In the genomic region with DNA sequence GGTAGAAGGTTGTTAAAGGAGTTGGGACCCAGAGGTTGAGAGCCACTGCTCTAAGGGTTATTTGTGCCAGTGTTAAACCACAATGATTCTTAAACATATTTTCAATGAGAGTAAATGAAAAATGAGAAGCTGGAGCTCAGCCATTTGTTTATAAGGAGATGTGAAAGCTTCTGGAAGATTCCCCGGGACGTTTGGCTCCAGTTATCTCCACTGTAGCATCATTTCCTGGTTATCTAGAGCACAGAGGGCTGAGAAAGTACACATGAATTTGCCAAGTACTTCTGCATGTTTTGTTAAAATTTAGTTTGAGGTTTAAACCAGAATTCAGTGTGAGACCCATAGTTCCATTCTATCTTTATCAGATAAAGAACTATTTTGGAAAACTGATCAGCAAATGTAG, we compare ENCODE assay signal across 14 mouse cellular contexts. TPM values are rescaled to one million over a fixed set of nuclear protein-coding genes. Genes with fewer than 3 reads are reported as not detected.
"Had no signal": no experiment of that assay in that cellular context is flagged by ENCODE, and none has a peak within 500 bp of the region (broad histone marks: within the 10 kb centered on the region; RNA-seq: fewer than 3 reads in every experiment).

No protein-coding gene starts in this region.

- H3K27me3 ChIP-seq: limb, embryonic 12.5 days; liver, embryonic 15.5 days; midbrain, embryonic 13.5 days; neural tube, embryonic 15.5 days had no signal

- DNase-seq: layer of hippocampus, adult 9-11 months; layer of hippocampus, postnatal 36 days; lung, adult 2 months; right cerebral cortex, adult 18-20 months; right cerebral cortex, postnatal 25 days; thymus, postnatal 4 days had no signal

- H3K4me3 ChIP-seq: limb, embryonic 12.5 days; liver, embryonic 15.5 days; midbrain, embryonic 13.5 days; myocyte; neural tube, embryonic 15.5 days had no signal

- ATAC-seq: intestine, embryonic 16.5 days; midbrain, embryonic 13.5 days had no signal

- H3K4me1 ChIP-seq: liver, embryonic 15.5 days; neural tube, embryonic 15.5 days had no signal

- H3K4me2 ChIP-seq: limb, embryonic 12.5 days; liver, embryonic 11.5 days; liver, embryonic 15.5 days; midbrain, embryonic 13.5 days; neural tube, embryonic 15.5 days had no signal

- H3K36me3 ChIP-seq: limb, embryonic 12.5 days; liver, embryonic 15.5 days; midbrain, embryonic 13.5 days; neural tube, embryonic 15.5 days had no signal

- H3K9ac ChIP-seq: limb, embryonic 12.5 days; liver, embryonic 15.5 days; midbrain, embryonic 13.5 days; neural tube, embryonic 15.5 days had no signal

- H3K9me3 ChIP-seq: limb, embryonic 12.5 days; liver, embryonic 15.5 days; midbrain, embryonic 13.5 days; neural tube, embryonic 15.5 days had no signal

- H3K27ac ChIP-seq: limb, embryonic 12.5 days; liver, embryonic 15.5 days; midbrain, embryonic 13.5 days; neural tube, embryonic 15.5 days had no signal

RNA-seq across cellular contexts. Expression of gene Dcn, which starts 5.7 kb away (rescaled TPM):
- total RNA-seq: megakaryocyte progenitor cell, adult 5-6 weeks had no signal
